Mouse (Mus musculus): ENCODE measurements at regions not wholly inside any gene's neighbourhood (a gene's known extent, or its start where the extent isn't known, plus 50 kb on each side); places are given as distances from the start of the nearest gene placed in this dataset.

DNA sequence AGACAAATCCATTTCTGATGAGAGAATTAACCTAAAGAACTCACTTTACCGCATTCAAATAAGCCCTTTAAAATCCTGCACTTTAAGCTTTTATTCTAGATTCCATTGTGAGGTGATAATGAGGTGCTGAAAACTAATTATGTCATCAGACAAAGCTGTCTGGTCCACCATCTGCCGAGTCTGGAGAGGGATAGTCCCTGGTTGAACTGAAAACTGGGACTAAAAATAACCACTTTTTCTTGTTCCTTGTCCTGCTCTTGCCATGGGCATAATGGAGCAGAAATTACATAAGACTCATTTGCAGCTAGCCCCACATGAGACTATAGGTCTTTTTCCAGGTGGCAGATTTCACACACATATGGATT is 277.4 kb upstream of the Cobl start:
- TF ChIP-seq USF1 (IDR thresholded peaks at IDR 0.05; ENCODE audit: low read depth, low read length) (no peak), CTCF (conservative IDR thresholded peaks at IDR 0.05 in 1 of 2, IDR thresholded peaks at IDR 0.05 in 1 of 2; ENCODE audit: low read depth in 2 of 2, low read length in 2 of 2) (no peak), EP300 (IDR thresholded peaks at IDR 0.05; ENCODE audit: low read length) (no peak), RAD21 (IDR thresholded peaks at IDR 0.05; ENCODE audit: low read depth, low read length) (no peak)

Data from CH12.LX (cell line).